Mouse (Mus musculus) fat pad, adult 2 months (tissue): ENCODE results near the gene Lmntd1.

Source experiments
- DNase-seq: peaks from one replicate; pipeline ENCODE4 v3.0.0-alpha.2; 2011; ENCODE audit warnings: low read depth, low spot score; ENCODE audit errors: extremely low read depth

Lmntd1 gene

GRCm38 (mm10) chr6:145565663-145566062 is 48.5 kb downstream of the Lmntd1 start:
- no peak for DNase-seq

GRCm38 (mm10) chr6:145564671-145565070 is 49.4 kb downstream of the Lmntd1 start:
- DNase-seq = no peak

GRCm38 (mm10) chr6:145557059-145557992 is 56.8 kb downstream of the Lmntd1 start:
- no peak for DNase-seq

- DNase-seq = no peak
Observed at GRCm38 (mm10) chr6:145553226-145553625, 60.9 kb downstream of the Lmntd1 start.

- DNase-seq = no peak
Observed at GRCm38 (mm10) chr6:145552817-145553216, 61.3 kb downstream of the Lmntd1 start.

GRCm38 (mm10) chr6:145550993-145551392 is 63.1 kb downstream of the Lmntd1 start:
- DNase-seq = no peak

GRCm38 (mm10) chr6:145545927-145546641 is 68.0 kb downstream of the Lmntd1 start:
- no peak for DNase-seq

GRCm38 (mm10) chr6:145544838-145545237 is 69.3 kb downstream of the Lmntd1 start:
- DNase-seq = no peak

GRCm38 (mm10) chr6:145544304-145544703 is 69.8 kb downstream of the Lmntd1 start:
- no peak for DNase-seq

GRCm38 (mm10) chr6:145539568-145539859 is 74.6 kb downstream of the Lmntd1 start:
- DNase-seq = no peak

- no peak for DNase-seq
Observed at GRCm38 (mm10) chr6:145538787-145539567, 75.1 kb downstream of the Lmntd1 start.

- DNase-seq = no peak
Observed at GRCm38 (mm10) chr6:145530464-145530863, 83.7 kb downstream of the Lmntd1 start.

GRCm38 (mm10) chr6:145523337-145523736 is 90.8 kb downstream of the Lmntd1 start:
- DNase-seq = no peak

GRCm38 (mm10) chr6:145522617-145523016 is 91.5 kb downstream of the Lmntd1 start:
- no peak for DNase-seq

- no peak for DNase-seq
Observed at GRCm38 (mm10) chr6:145517002-145517401, 97.1 kb downstream of the Lmntd1 start.

- no peak for DNase-seq
Observed at GRCm38 (mm10) chr6:145515859-145516581, 98.1 kb downstream of the Lmntd1 start.

GRCm38 (mm10) chr6:145511265-145511664 is 102.9 kb downstream of the Lmntd1 start:
- DNase-seq = no peak

GRCm38 (mm10) chr6:145508828-145509227 is 105.3 kb downstream of the Lmntd1 start:
- DNase-seq = no peak

- DNase-seq = no peak
Observed at GRCm38 (mm10) chr6:145501751-145502150, 112.4 kb downstream of the Lmntd1 start.
